Mouse (Mus musculus) lung, postnatal 0 days (tissue): ENCODE results near the gene Rims1.

Experiments
- CTCF ChIP-seq: IDR thresholded peaks from 2 replicates; pipeline ENCODE4 v1.5.1; 2016; ENCODE audit warnings: antibody characterized with exemption, mild to moderate bottlenecking
- EP300 ChIP-seq: IDR thresholded peaks from 2 replicates; pipeline ENCODE4 v1.6.1; 2016; ENCODE audit warnings: antibody characterized with exemption, mild to moderate bottlenecking, control low read depth

DNA sequence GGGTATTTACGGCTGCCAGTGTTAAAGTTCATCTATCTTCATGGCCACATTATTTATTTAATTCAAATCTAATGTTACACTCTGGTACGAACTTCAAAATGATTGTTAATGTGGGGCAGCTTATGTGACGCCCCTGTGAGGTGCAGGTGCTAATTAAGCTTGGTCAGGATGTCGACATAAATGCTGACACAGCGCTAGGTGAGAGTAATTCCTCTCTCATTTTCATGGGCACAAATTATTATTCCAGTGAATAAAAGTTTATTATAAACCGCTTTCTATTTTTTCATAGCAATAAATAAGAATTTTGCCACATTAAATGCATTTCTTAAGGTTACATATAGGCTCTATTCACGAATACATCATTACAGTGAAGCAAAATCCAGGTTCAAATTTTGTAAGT is 395.6 kb downstream of the Rims1 start:
- TF ChIP-seq CTCF: no peak
- no peak for TF ChIP-seq EP300
